ENCODE assay signal across 28 mouse cellular contexts in the genomic region with DNA sequence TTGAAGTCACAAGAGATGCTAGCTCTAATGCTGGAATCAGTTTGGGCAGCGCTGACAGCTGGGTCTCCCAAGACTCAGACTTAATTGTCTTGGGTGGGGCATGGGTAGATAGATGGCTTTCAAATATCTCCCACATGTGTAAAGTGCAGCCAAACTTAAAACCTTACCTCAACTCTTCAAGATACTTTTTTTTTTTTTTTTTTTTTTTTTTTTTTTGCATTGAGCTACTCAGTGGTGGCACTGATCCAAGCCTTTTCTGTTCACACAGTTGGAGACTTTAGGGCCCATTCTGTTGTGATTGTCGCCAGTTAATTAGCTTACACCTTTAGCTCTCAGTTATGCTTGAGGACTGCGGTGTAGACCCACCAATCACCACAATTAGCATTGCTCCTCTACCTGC.
DNase-seq lines count a peak whose midpoint lies in the region; ATAC-seq and TF ChIP-seq lines count a peak whose summit lies in the region.
"Had no signal": no experiment of that assay in that cellular context is flagged by ENCODE, and none has a peak within 500 bp of the region (broad histone marks: within the 10 kb centered on the region; RNA-seq: fewer than 3 reads in every experiment).

No protein-coding gene starts in this region.

- H3K4me3 ChIP-seq in forebrain, embryonic 12.5 days (replicated peaks), result no peak overlapping the region
- no peak overlapping the region for H3K4me3 ChIP-seq in forebrain, postnatal 0 days (ENCODE audit: low read depth, low read length)
- no peak overlapping the region for H3K4me3 ChIP-seq in midbrain, postnatal 0 days (ENCODE audit: low read depth, low read length)
- H3K4me3 ChIP-seq in midbrain, embryonic 10.5 days, result no peak overlapping the region
- H3K4me3 ChIP-seq: embryonic facial prominence, embryonic 10.5 days; embryonic facial prominence, embryonic 13.5 days; erythroblast, embryonic 14.5 days; forebrain, embryonic 15.5 days; heart, adult 2 months; heart, embryonic 10.5 days; heart, embryonic 13.5 days; hindbrain, embryonic 10.5 days had no signal

- H3K4me2 ChIP-seq in forebrain, embryonic 12.5 days, result no peak overlapping the region
- H3K4me2 ChIP-seq in forebrain, postnatal 0 days (ENCODE audit: low read depth), result no peak overlapping the region
- no peak overlapping the region for H3K4me2 ChIP-seq in midbrain, postnatal 0 days (ENCODE audit: low read depth, low read length, poor library complexity, severe bottlenecking)
- H3K4me2 ChIP-seq: embryonic facial prominence, embryonic 13.5 days; forebrain, embryonic 15.5 days; heart, embryonic 13.5 days; hindbrain, embryonic 14.5 days had no signal

- TF ChIP-seq POLR2A in brain, embryonic 14.5 days (IDR thresholded peaks at IDR 0.05; ENCODE audit: borderline replicate concordance, extremely low read depth, insufficient read depth, insufficient read length, poor library complexity, severe bottlenecking), result no peak

- DNase-seq in forebrain, postnatal 0 days, result no peak
- DNase-seq in midbrain, postnatal 0 days (ENCODE audit: low spot score), result peak; percentile 25
- DNase-seq in midbrain, embryonic 10.5 days (ENCODE audit: low spot score), result no peak
- DNase-seq in brain, embryonic 14.5 days (ENCODE audit: low read depth), result peak; percentile 46
- no peak for DNase-seq in ovary, postnatal 36 days (ENCODE audit: low spot score)
- DNase-seq: adrenal gland, postnatal 10 days; adrenal gland, postnatal 36 days; cerebellum, adult 11 months; cerebellum, adult 2 months; cerebellum, postnatal 25 days; embryo, embryonic 11 days; gastrocnemius, postnatal 10 days; gastrocnemius, postnatal 36 days; heart, adult 2 months; heart, postnatal 36 days; kidney, adult 2 months had no signal

- no peak overlapping the region for H3K9ac ChIP-seq in forebrain, embryonic 12.5 days
- no peak overlapping the region for H3K9ac ChIP-seq in forebrain, postnatal 0 days
- no peak overlapping the region for H3K9ac ChIP-seq in midbrain, postnatal 0 days (replicated peaks; ENCODE audit: low read length, poor library complexity, severe bottlenecking)
- H3K9ac ChIP-seq: embryonic facial prominence, embryonic 13.5 days; forebrain, embryonic 15.5 days; heart, embryonic 13.5 days; hindbrain, embryonic 14.5 days had no signal

- H3K27ac ChIP-seq in forebrain, embryonic 12.5 days, result no peak overlapping the region
- no peak overlapping the region for H3K27ac ChIP-seq in forebrain, postnatal 0 days (ENCODE audit: low read depth, low read length)
- H3K27ac ChIP-seq in midbrain, postnatal 0 days (ENCODE audit: low read depth, low read length), result no peak overlapping the region
- H3K27ac ChIP-seq in midbrain, embryonic 10.5 days (replicated peaks), result no peak overlapping the region
- H3K27ac ChIP-seq: embryonic facial prominence, embryonic 10.5 days; embryonic facial prominence, embryonic 13.5 days; forebrain, embryonic 15.5 days; heart, adult 2 months; heart, embryonic 10.5 days; heart, embryonic 13.5 days; hindbrain, embryonic 10.5 days; hindbrain, embryonic 14.5 days had no signal

- no peaks in the 10 kb centered on the region for H3K27me3 ChIP-seq in forebrain, embryonic 12.5 days
- H3K27me3 ChIP-seq in forebrain, postnatal 0 days (ENCODE audit: insufficient read depth, low read length), result no peaks in the 10 kb centered on the region
- H3K27me3 ChIP-seq in midbrain, postnatal 0 days (ENCODE audit: insufficient read depth, low read length), result no peaks in the 10 kb centered on the region
- no peaks in the 10 kb centered on the region for H3K27me3 ChIP-seq in midbrain, embryonic 10.5 days (ENCODE audit: low read depth, poor library complexity, severe bottlenecking)
- H3K27me3 ChIP-seq: embryonic facial prominence, embryonic 13.5 days; forebrain, embryonic 15.5 days; heart, embryonic 13.5 days; Patski had no signal

- H3K36me3 ChIP-seq in forebrain, embryonic 12.5 days (replicated peaks), result 0 out of 2 replicates have a peak, but pooled peaks cover 2% of the 10 kb centered on the region
- H3K36me3 ChIP-seq in forebrain, postnatal 0 days (ENCODE audit: insufficient read depth), result peaks cover 22% of the 10 kb centered on the region
- H3K36me3 ChIP-seq in midbrain, postnatal 0 days (ENCODE audit: insufficient read depth, low read length), result peaks cover 11% of the 10 kb centered on the region
- no peaks in the 10 kb centered on the region for H3K36me3 ChIP-seq in midbrain, embryonic 10.5 days
- H3K36me3 ChIP-seq: embryonic facial prominence, embryonic 10.5 days; embryonic facial prominence, embryonic 13.5 days; heart, embryonic 10.5 days; hindbrain, embryonic 10.5 days had no signal

- 46% methylated on average over 3 of the region's 3 CpGs for WGBS in forebrain, embryonic 12.5 days
- 47% methylated on average over 3 of the region's 3 CpGs for WGBS in forebrain, postnatal 0 days
- WGBS in midbrain, postnatal 0 days, result 49% methylated on average over 3 of the region's 3 CpGs
- WGBS in midbrain, embryonic 10.5 days, result 61% methylated on average over 3 of the region's 3 CpGs

- no peaks in the 10 kb centered on the region for H3K4me1 ChIP-seq in forebrain, embryonic 12.5 days
- no peaks in the 10 kb centered on the region for H3K4me1 ChIP-seq in forebrain, postnatal 0 days (ENCODE audit: insufficient read depth)
- no peaks in the 10 kb centered on the region for H3K4me1 ChIP-seq in midbrain, postnatal 0 days (ENCODE audit: insufficient read depth, low read length)
- no peaks in the 10 kb centered on the region for H3K4me1 ChIP-seq in midbrain, embryonic 10.5 days
- H3K4me1 ChIP-seq: embryonic facial prominence, embryonic 10.5 days; embryonic facial prominence, embryonic 13.5 days; forebrain, embryonic 15.5 days; heart, embryonic 10.5 days; heart, embryonic 13.5 days; hindbrain, embryonic 10.5 days had no signal

- TF ChIP-seq CTCF in forebrain, postnatal 0 days (IDR thresholded peaks at IDR 0.05; ENCODE audit: low read depth), result no peak
- TF ChIP-seq CTCF in midbrain, postnatal 0 days (IDR thresholded peaks at IDR 0.05), result no peak
- no peak for TF ChIP-seq CTCF in brain, embryonic 14.5 days (IDR thresholded peaks at IDR 0.05; ENCODE audit: borderline replicate concordance, extremely low read depth, insufficient read depth, insufficient read length)

- peak; percentile 46; the same call in 1 of the 2 replicates for ATAC-seq in forebrain, embryonic 12.5 days (ENCODE audit: low FRiP score)
- no peak for ATAC-seq in forebrain, postnatal 0 days
- ATAC-seq in midbrain, postnatal 0 days (ENCODE audit: low FRiP score), result no peak
- ATAC-seq: CD4-positive, CD25-positive, alpha-beta regulatory T cell, adult 4 months; forebrain, embryonic 15.5 days; intestine, postnatal 0 days had no signal

- H3K9me3 ChIP-seq in forebrain, embryonic 12.5 days, result no peaks in the 10 kb centered on the region
- no peaks in the 10 kb centered on the region for H3K9me3 ChIP-seq in forebrain, postnatal 0 days (ENCODE audit: low read length)
- H3K9me3 ChIP-seq in midbrain, postnatal 0 days (ENCODE audit: low read length), result no peaks in the 10 kb centered on the region
- H3K9me3 ChIP-seq in midbrain, embryonic 10.5 days (replicated peaks), result no peaks in the 10 kb centered on the region
- H3K9me3 ChIP-seq: embryonic facial prominence, embryonic 10.5 days; embryonic facial prominence, embryonic 13.5 days; forebrain, embryonic 15.5 days; heart, embryonic 10.5 days; heart, embryonic 13.5 days; hindbrain, embryonic 10.5 days had no signal

Comparison
In these comparisons a context has a peak if more than half of its experiments do, and no peak if none do; other contexts are left out.
1. DNase-seq: peak in midbrain, postnatal 0 days (single experiment) and brain, embryonic 14.5 days (single experiment); none in forebrain, postnatal 0 days (single experiment), midbrain, embryonic 10.5 days (single experiment) and ovary, postnatal 36 days (single experiment).